Mouse (Mus musculus) embryonic fibroblast, embryonic 13.5 days (primary cell): ENCODE measurements at regions not wholly inside any gene's neighbourhood (a gene's known extent, or its start where the extent isn't known, plus 50 kb on each side); places are given as distances from the start of the nearest gene placed in this dataset.

Experiments
- H3K27ac ChIP-seq: 2 replicates; pipeline ENCODE4 v1.5.1; 2012; ENCODE audit warnings: low read length, control low read depth, inconsistent platforms; ENCODE audit not compliant: insufficient read depth
- H3K4me1 ChIP-seq: 2 replicates; pipeline ENCODE4 v1.6.1; 2011; ENCODE audit warnings: low read length; ENCODE audit not compliant: control insufficient read depth, insufficient read depth
- H3K4me3 ChIP-seq: 2 replicates; pipeline ENCODE4 v1.5.1; 2011; ENCODE audit warnings: mild to moderate bottlenecking, control low read depth, low read length; ENCODE audit not compliant: insufficient read depth
- CTCF ChIP-seq: IDR thresholded peaks from 2 replicates; pipeline ENCODE4 v1.5.1; 2011; ENCODE audit warnings: mild to moderate bottlenecking, control low read depth, low read length, moderate library complexity, borderline replicate concordance; ENCODE audit not compliant: insufficient read depth
- POLR2A ChIP-seq: IDR thresholded peaks from 2 replicates; pipeline ENCODE4 v1.6.1; 2011; ENCODE audit warnings: low read depth, mild to moderate bottlenecking, control low read depth, low read length, moderate library complexity

GRCm38 (mm10) chr3:151323835-151324234, 113.9 kb upstream of the Adgrl4 start:
- TF ChIP-seq POLR2A, result no peak
- no peak for TF ChIP-seq CTCF
- peaks cover 5% of the 10 kb centered on the region for H3K4me1 ChIP-seq
- H3K4me3 ChIP-seq, result no peak overlapping the region
- peak overlapping the region; percentile 63 for H3K27ac ChIP-seq

- no peak for TF ChIP-seq CTCF
- TF ChIP-seq POLR2A, result no peak
- Histone ChIP-seq H3K4me3 (no peak overlapping the region), H3K27ac (no peak overlapping the region), H3K4me1 (peaks cover 17% of the 10 kb centered on the region)
Observed at GRCm38 (mm10) chr3:151329801-151330200, 107.9 kb upstream of the Adgrl4 start.

DNA sequence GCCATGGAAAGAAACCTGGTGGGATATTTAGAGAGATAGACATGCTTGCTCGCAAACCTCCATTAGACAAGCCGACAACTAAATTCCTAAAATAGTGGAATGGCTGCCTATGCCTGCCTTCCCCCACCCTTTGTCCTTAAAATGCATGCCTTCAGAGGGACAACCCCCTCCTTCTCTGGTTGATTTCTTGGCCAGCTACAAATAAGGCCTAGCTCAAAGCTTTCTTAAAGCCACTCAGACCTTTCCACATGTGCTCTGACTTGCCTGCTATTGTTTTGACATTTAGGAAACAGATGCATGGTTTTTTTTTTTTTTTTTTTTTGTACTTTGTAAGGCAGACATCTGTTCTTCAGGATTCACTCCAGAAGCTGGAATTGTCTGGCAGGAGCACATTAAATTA, 105.8 kb upstream of the Adgrl4 start:
- H3K27ac ChIP-seq, result peak overlapping the region; percentile 84
- peaks cover 17% of the 10 kb centered on the region for H3K4me1 ChIP-seq
- TF ChIP-seq CTCF, result no peak
- no peak for TF ChIP-seq POLR2A
- H3K4me3 ChIP-seq, result no peak overlapping the region

DNA sequence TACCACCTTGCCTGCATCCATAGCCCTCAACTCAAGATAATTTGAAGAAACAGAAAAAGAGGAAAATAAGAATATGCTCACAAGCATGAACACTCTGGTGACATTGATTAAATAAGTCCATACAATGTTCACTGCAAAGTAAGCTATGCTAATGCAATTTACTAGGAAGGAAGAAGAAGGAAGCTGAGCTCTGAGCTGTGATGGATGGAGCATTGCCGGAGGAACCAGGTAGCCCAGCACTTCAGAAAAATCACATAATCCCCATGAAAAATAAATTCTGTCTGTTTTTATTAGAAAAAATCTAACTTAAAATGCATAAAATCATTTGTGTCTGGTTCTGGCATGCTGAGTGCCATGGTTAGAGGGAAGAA, 105.4 kb upstream of the Adgrl4 start:
- Histone ChIP-seq H3K4me3 (no peak overlapping the region), H3K27ac (peak overlapping the region; percentile 84), H3K4me1 (peaks cover 17% of the 10 kb centered on the region)
- no peak for TF ChIP-seq CTCF
- no peak for TF ChIP-seq POLR2A

GRCm38 (mm10) chr3:151332688-151333452, 104.8 kb upstream of the Adgrl4 start:
- Histone ChIP-seq H3K4me3 (no peak overlapping the region), H3K4me1 (peaks cover 17% of the 10 kb centered on the region), H3K27ac (peak overlapping the region; percentile 85)
- no peak for TF ChIP-seq CTCF
- TF ChIP-seq POLR2A, result no peak

- Histone ChIP-seq H3K27ac (peak overlapping the region; percentile 85; the same call in 1 of the 2 replicates), H3K4me3 (no peak overlapping the region), H3K4me1 (peaks cover 17% of the 10 kb centered on the region)
- TF ChIP-seq CTCF (no peak), POLR2A (no peak)
Observed at GRCm38 (mm10) chr3:151333867-151334341, 103.8 kb upstream of the Adgrl4 start.

- Histone ChIP-seq H3K4me3 (no peak overlapping the region), H3K4me1 (peaks cover 3% of the 10 kb centered on the region), H3K27ac (peak overlapping the region; percentile 95)
- TF ChIP-seq POLR2A (no peak; the same call in 1 of the 2 replicates), CTCF (no peak)
Observed at GRCm38 (mm10) chr3:151351481-151352090, 86.1 kb upstream of the Adgrl4 start.

GRCm38 (mm10) chr3:151366302-151366701, 71.4 kb upstream of the Adgrl4 start:
- TF ChIP-seq CTCF, result no peak
- no peak for TF ChIP-seq POLR2A
- no peak overlapping the region for H3K27ac ChIP-seq
- no peak overlapping the region for H3K4me3 ChIP-seq
- H3K4me1 ChIP-seq, result no peaks in the 10 kb centered on the region

DNA sequence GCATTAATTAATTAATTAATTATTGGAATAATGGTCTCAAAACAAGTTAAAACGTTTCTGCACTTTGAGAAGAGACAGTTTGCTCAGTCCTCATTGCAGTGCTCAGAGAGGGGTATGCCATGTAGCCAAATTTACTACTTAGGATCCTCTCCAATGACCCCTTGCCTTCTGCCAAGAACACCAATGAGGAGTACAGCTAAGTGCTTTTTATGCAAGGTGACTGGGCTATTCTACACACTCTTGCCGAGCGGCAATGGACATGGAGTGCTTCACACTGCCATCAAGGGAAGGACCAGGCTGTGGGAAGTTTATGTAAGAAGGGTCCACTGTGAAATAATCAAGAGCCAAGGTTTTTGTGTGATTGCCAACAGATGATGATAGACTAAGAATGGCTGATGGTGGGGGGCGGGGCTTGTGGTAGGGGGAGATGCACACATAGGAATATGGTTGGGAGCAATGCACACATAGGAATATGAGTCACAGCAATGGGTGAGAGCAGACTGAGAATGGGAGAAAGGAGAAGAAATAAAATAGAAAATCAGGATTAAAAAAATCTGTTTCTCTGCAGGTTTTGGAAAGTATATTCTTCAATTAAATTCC, 70.9 kb upstream of the Adgrl4 start:
- TF ChIP-seq POLR2A (no peak), CTCF (no peak)
- no peak overlapping the region for H3K27ac ChIP-seq
- H3K4me3 ChIP-seq, result no peak overlapping the region
- H3K4me1 ChIP-seq, result no peaks in the 10 kb centered on the region

DNA sequence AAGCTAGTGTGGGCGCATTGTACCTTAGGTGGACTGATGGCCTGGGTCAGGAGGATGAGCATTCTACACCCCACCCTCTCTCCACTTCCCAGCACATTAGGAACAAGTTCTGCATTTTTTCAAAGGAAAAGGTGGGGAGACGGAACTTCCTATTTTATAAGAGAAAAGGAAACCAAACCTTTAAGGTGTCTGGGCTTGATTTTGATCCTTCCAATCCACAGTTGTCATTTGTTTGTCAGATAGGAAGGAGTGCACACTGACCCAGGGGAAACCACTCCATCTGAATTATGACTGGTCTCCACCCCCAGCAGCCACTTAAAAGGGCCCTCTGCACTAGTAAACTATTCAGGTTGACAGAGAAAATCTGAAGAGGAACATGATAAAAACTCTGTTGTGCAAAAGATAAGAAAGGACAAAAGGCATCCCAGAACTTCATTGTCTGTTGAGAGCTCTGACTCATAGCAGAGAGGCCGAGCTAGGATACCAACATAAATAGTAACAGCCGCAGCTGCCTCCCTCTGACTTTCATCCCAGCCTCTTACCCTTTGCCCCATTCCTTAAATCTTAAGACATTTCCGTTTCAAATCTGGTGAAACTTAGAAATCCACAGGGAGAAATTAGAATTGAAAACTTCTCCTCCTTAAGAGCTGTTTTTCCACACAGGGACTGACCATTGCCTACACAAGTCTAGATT, 54.2 kb upstream of the Adgrl4 start:
- TF ChIP-seq POLR2A (no peak), CTCF (no peak)
- Histone ChIP-seq H3K4me1 (no peaks in the 10 kb centered on the region), H3K4me3 (no peak overlapping the region), H3K27ac (peak overlapping the region; percentile 52; the same call in 1 of the 2 replicates)
